Mouse (Mus musculus): ENCODE data around the gene Gtf2h3.
A peak's percentile ranks its signal among the peaks of the same experiment; 100 is the strongest.

DNA sequence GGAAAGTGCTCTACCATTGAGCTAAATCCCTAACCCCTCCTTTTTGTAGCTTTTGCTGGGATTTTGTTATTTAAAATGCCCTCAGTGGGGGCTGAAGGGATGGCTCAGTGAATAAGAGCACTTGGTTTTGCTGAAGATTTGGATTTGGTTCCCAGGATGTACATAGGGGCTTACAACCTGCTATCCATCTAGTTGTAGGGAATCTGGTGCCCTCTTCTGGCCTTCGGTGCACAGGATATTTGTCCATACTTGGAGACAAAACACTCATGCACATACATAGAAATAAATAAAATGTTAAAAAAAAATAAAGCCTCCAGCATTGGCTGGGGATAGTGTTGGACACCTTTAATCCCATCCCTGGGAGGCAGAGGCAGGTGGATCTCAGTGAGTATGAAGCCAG, 23.8 kb upstream of the Gtf2h3 start:
- TF ChIP-seq HCFC1 (IDR thresholded peaks at IDR 0.05; ENCODE audit: low read depth, low read length) (no peak), CTCF (conservative IDR thresholded peaks at IDR 0.05 in 1 of 2, IDR thresholded peaks at IDR 0.05 in 1 of 2; ENCODE audit: low read depth in 2 of 2, low read length in 2 of 2) (peak in 1 of 2 experiments; percentile 50; a peak in 2 of 4 replicates)

All from CH12.LX (cell line).